Comparison of ENCODE assay signal across 7 mouse cellular contexts in the genomic region with DNA sequence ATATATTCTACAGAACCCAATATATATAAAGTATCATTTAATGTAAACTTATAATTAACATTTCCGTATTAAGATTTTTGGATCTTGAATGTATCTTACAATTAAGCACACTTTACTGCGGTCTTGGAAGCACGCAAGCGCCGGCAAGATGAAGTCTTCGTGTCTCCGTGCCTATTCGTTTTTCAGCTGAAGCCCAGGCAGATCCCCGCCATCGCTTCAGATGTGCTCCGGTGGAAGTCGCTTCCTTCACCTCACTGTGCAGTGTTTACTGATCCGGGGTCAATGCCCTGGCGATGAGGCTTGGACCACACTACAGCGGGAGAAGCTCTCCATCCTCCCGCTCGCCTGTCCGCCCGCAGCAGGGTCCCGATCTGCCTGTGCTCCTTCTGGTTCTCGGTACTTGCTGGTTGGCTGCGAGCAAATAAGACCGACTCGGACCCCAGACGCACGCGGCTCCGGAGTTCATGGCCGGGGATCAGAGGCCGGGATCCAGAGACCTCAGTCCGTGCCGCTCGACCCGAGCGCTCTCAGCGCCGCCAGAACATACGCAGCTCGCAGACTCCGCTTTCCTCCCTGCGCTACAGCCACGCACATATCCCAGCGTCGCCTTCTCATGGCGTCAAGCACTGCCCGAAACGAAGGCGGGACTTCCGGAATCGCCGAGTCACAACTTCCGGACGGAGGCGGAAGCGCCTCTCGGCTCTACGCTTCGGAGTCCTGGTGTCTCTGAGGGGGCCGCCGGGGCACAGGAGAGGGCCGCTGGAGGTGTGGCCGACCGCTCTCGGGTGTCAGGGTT. TPM values are rescaled to one million over a fixed set of nuclear protein-coding genes. Genes with fewer than 3 reads are reported as not detected.
DNase-seq lines count a peak whose midpoint lies in the region; ATAC-seq lines count a peak whose summit lies in the region.

A gene (plus strand): TSS at position 707 of the 796 bp plus-strand sequence.

- no peaks in the 10 kb centered on the region for H3K27me3 ChIP-seq in intestine, embryonic 15.5 days (replicated peaks)
- H3K27me3 ChIP-seq in midbrain, embryonic 10.5 days (ENCODE audit: low read depth, poor library complexity, severe bottlenecking), result no peaks in the 10 kb centered on the region

- peaks cover 15% of the 10 kb centered on the region for H3K4me1 ChIP-seq in intestine, embryonic 15.5 days (replicated peaks)
- H3K4me1 ChIP-seq in midbrain, embryonic 10.5 days, result peaks cover 29% of the 10 kb centered on the region

- H3K9ac ChIP-seq in intestine, embryonic 15.5 days, result peak within 1 kb of the TSS; percentile 91

- H3K27ac ChIP-seq in intestine, embryonic 15.5 days, result peak within 1 kb of the TSS; percentile 91
- peak within 1 kb of the TSS; percentile 92 for H3K27ac ChIP-seq in midbrain, embryonic 10.5 days (replicated peaks)

- H3K4me3 ChIP-seq in intestine, embryonic 15.5 days (replicated peaks), result peak within 1 kb of the TSS; percentile 86
- peak within 1 kb of the TSS; percentile 97 for H3K4me3 ChIP-seq in midbrain, embryonic 10.5 days

- no peaks in the 10 kb centered on the region for H3K9me3 ChIP-seq in intestine, embryonic 15.5 days
- H3K9me3 ChIP-seq in midbrain, embryonic 10.5 days (replicated peaks), result no peaks in the 10 kb centered on the region

- peak; percentile 89 to 93 for DNase-seq in adrenal gland, adult 18-20 months (ENCODE audit: low spot score in 2 of 2)
- DNase-seq in embryo, embryonic 11 days, result peak; percentile 97
- DNase-seq in gastrocnemius, postnatal 36 days, result peak; percentile 89 to 90
- DNase-seq in left cerebral cortex, postnatal 25 days (ENCODE audit: low spot score in 2 of 2), result peak; percentile 94 to 96
- DNase-seq in midbrain, embryonic 10.5 days (ENCODE audit: low spot score), result peak; percentile 96
- peak; percentile 91 for DNase-seq in right cerebral cortex, postnatal 4 days

- H3K36me3 ChIP-seq in intestine, embryonic 15.5 days, result no peaks in the 10 kb centered on the region
- peaks cover 4% of the 10 kb centered on the region; the same call in 1 of the 2 replicates for H3K36me3 ChIP-seq in midbrain, embryonic 10.5 days

- H3K4me2 ChIP-seq in intestine, embryonic 15.5 days (replicated peaks), result peak within 1 kb of the TSS; percentile 97

- intact Hi-C loops in gastrocnemius, postnatal 36 days (cut with DNase I), result loop anchor here (1.0 kb wide), 1 partner anchor 32 kb away; no protein-coding TSS in a partner anchor
- intact Hi-C loops in left cerebral cortex, postnatal 25 days (cut with DNase I), result no loop called here

- peak; percentile 96 for ATAC-seq in intestine, embryonic 15.5 days

- under 1% methylated on average over 64 of the region's 64 CpGs for WGBS in intestine, embryonic 15.5 days
- under 1% methylated on average over 64 of the region's 64 CpGs for WGBS in midbrain, embryonic 10.5 days

RNA-seq across cellular contexts. Expression of the gene that starts here (rescaled TPM):
- 10 to 100 TPM; 28.2 to 29.1 TPM for total RNA-seq in adrenal gland, adult 18-20 months (2021)
- 10 to 100 TPM; 13.5 to 16.0 TPM for total RNA-seq in gastrocnemius, postnatal 36 days (2021)
- polyA plus RNA-seq in intestine, embryonic 15.5 days (2015; fragmentation: Nextera tagmentation; extraction: Ambion mirVana), result 10.0 and 10.9 TPM in 2 replicates
- total RNA-seq in left cerebral cortex, postnatal 25 days (2021), result 10 to 100 TPM; 28.8 to 31.6 TPM
- 10.8 and 12.5 TPM in 2 replicates for polyA plus RNA-seq in midbrain, embryonic 10.5 days (2016; fragmentation: Nextera tagmentation; extraction: Ambion mirVana)

Comparison
In these comparisons a context has a peak if more than half of its experiments do, and no peak if none do; other contexts are left out.
1. Peak in every context shown above with its lines: DNase-seq, ATAC-seq, H3K4me3 ChIP-seq and H3K27ac ChIP-seq.